16 mouse cellular contexts compared by ENCODE assay signal in the genomic region with DNA sequence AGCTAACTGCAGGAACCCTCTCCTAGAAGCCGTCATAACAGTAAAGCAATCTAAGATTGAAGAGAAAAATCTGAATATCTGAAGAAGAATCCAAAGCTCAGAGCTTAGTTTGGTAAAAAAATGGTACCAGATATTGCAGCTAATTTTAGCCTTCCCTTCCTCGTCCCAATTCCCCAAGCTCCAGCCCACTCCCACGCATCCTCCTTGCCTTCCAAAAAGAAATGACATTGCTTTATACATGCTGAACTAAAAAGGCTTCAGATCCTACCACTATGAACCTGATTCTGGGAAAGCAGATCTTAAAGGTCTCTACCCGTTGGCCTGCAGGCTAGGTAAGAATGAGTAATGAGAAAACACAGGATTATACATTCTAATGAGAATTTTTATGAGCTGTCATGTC.
DNase-seq lines count a peak whose midpoint lies in the region; ATAC-seq lines count a peak whose summit lies in the region.
"Had no signal": no experiment of that assay in that cellular context is flagged by ENCODE, and none has a peak within 500 bp of the region (broad histone marks: within the 10 kb centered on the region; RNA-seq: fewer than 3 reads in every experiment).

No protein-coding gene starts in this region.

- 63% methylated on average over 4 of the region's 4 CpGs for WGBS in kidney, embryonic 16.5 days

- H3K4me2 ChIP-seq in kidney, embryonic 16.5 days (replicated peaks; ENCODE audit: low read depth, low read length) = no peak overlapping the region
- H3K4me2 ChIP-seq: limb, embryonic 15.5 days; neural tube, embryonic 12.5 days had no signal

- peak; percentile 42 to 63 for DNase-seq in frontal cortex, postnatal 36 days (ENCODE audit: low spot score in 2 of 2)
- DNase-seq in frontal cortex, postnatal 10 days (ENCODE audit: low spot score in 2 of 2) = no peak
- DNase-seq in layer of hippocampus, adult 9-11 months = peak; percentile 26
- DNase-seq in layer of hippocampus, postnatal 25 days (ENCODE audit: extremely low spot score in 1 of 2, low spot score in 1 of 2) = no peak
- DNase-seq in right cerebral cortex, adult 2 months (ENCODE audit: low spot score in 2 of 2) = peak; percentile 49 to 67
- DNase-seq in right cerebral cortex, postnatal 4 days = no peak
- no peak for DNase-seq in cerebellum, postnatal 10 days
- DNase-seq: cerebellum, adult 11 months; cerebellum, postnatal 36 days; kidney, postnatal 14 days; liver, postnatal 0 days had no signal

- no peaks in the 10 kb centered on the region; the same call in 1 of the 2 replicates for H3K9me3 ChIP-seq in kidney, embryonic 16.5 days (ENCODE audit: low read length)
- H3K9me3 ChIP-seq: limb, embryonic 15.5 days; neural tube, embryonic 12.5 days had no signal

- no peak for ATAC-seq in kidney, embryonic 16.5 days (ENCODE audit: low FRiP score, low TSS enrichment)
- ATAC-seq: intestine, postnatal 0 days; liver, postnatal 0 days; Patski had no signal

- no peaks in the 10 kb centered on the region for H3K27me3 ChIP-seq in kidney, embryonic 16.5 days (ENCODE audit: insufficient read depth, low read length)
- H3K27me3 ChIP-seq: limb, embryonic 15.5 days; neural tube, embryonic 12.5 days; Patski had no signal

- 0 out of 2 replicates have a peak, but pooled peaks cover 2% of the 10 kb centered on the region for H3K4me1 ChIP-seq in kidney, embryonic 16.5 days (ENCODE audit: insufficient read depth, low read length)

- no peaks in the 10 kb centered on the region for H3K36me3 ChIP-seq in kidney, embryonic 16.5 days (ENCODE audit: insufficient read depth, low read length)
- H3K36me3 ChIP-seq: limb, embryonic 15.5 days; neural tube, embryonic 12.5 days had no signal

- H3K4me3 ChIP-seq in kidney, embryonic 16.5 days (ENCODE audit: low read length) = no peak overlapping the region
- H3K4me3 ChIP-seq: limb, embryonic 15.5 days; neural tube, embryonic 12.5 days had no signal

- no peak overlapping the region for H3K27ac ChIP-seq in kidney, embryonic 16.5 days (ENCODE audit: low read length)
- H3K27ac ChIP-seq: limb, embryonic 15.5 days; neural tube, embryonic 12.5 days had no signal

- H3K9ac ChIP-seq in kidney, embryonic 16.5 days (replicated peaks; ENCODE audit: low read length) = no peak overlapping the region
- H3K9ac ChIP-seq: limb, embryonic 15.5 days; liver, postnatal 0 days; neural tube, embryonic 12.5 days had no signal

Comparison
In these comparisons a context has a peak if more than half of its experiments do, and no peak if none do; other contexts are left out.
1. DNase-seq: peak in frontal cortex, postnatal 36 days (2 of 2), layer of hippocampus, adult 9-11 months (single experiment) and right cerebral cortex, adult 2 months (2 of 2); none in frontal cortex, postnatal 10 days (0 of 2), layer of hippocampus, postnatal 25 days (0 of 2), right cerebral cortex, postnatal 4 days (single experiment) and cerebellum, postnatal 10 days (0 of 2).